Mouse (Mus musculus) fibroblast of lung, adult 2 months (primary cell): ENCODE results near the gene Taf1a.
"Not testable (repeated sequence)": the region's sequence is repeated elsewhere in the genome, so short reads cannot be mapped to it uniquely, and the experiment has no call there.

Source experiments
- DNase-seq: peaks from one replicate; pipeline ENCODE4 v3.0.0-alpha.2; 2011; ENCODE audit warnings: low read depth

Taf1a gene

GRCm38 (mm10) chr1:183388426-183389406 lies at the start of gene Taf1a:
TSS of gene Taf1a (plus strand) at chr1:183388981.
- DNase-seq = peak; percentile 88

DNA sequence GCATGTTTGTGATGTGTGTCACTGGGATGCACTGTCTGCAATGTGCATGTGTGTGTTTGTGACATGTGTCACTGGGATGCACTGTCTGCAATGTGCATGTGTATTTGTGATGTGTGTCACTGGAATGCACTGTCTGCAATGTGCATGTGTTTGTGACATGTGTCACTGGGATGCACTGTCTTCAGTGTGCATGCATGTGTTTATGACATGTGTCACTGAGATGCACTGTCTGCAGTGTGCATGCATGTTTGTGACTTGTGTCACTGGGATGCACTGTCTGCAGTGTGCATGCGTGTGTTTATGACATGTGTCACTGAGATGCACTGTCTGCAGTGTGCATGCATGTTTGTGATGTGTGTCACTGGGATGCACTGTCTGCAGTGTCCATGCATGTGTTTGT lies 45.9 kb upstream of the Taf1a start:
- not testable (repeated sequence) for DNase-seq

GRCm38 (mm10) chr1:183344886-183345816 lies 43.6 kb upstream of the Taf1a start:
- DNase-seq = no peak

GRCm38 (mm10) chr1:183345817-183346195 lies 43.0 kb upstream of the Taf1a start:
- DNase-seq = no peak

GRCm38 (mm10) chr1:183349840-183350239 lies 38.9 kb upstream of the Taf1a start:
- DNase-seq = peak; percentile 75

DNA sequence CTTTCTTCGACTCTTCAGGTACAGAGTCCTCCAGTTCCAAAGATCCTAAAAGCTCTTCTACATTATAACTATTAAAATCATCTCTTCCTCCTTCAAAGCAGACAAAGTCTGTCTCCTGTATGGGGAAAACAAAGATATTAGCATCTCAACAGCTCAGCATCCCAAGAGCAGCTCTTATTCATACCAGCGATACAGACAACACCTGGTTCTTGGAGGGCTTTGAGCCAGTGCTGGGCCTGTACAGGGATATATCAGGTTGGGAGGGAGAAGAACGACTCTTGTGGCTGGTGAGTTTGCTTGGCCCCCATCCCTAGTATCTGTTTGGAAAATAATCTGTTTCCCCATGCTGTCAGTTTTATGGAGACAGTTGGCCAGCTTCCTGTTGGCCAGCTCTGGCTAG lies 29.9 kb upstream of the Taf1a start:
- DNase-seq = no peak

DNA sequence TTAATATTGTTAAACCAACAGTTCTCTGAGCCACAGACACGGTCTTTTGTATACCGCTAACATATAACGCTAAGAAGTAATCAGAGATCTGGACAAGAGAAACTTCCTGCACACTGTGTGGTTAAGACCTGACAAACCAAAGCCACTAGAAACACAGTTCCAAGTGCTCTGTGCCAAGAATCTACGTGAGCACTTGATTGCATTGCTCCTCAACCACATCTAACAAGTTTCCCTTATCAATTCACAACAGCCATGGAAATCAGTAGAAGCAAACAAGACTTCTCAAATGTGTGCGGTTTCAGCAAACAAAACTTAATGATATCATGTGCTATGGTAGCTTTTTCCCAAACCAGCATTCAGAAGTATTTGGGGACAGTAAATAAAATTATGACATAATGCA lies 26.5 kb upstream of the Taf1a start:
- DNase-seq = no peak

DNA sequence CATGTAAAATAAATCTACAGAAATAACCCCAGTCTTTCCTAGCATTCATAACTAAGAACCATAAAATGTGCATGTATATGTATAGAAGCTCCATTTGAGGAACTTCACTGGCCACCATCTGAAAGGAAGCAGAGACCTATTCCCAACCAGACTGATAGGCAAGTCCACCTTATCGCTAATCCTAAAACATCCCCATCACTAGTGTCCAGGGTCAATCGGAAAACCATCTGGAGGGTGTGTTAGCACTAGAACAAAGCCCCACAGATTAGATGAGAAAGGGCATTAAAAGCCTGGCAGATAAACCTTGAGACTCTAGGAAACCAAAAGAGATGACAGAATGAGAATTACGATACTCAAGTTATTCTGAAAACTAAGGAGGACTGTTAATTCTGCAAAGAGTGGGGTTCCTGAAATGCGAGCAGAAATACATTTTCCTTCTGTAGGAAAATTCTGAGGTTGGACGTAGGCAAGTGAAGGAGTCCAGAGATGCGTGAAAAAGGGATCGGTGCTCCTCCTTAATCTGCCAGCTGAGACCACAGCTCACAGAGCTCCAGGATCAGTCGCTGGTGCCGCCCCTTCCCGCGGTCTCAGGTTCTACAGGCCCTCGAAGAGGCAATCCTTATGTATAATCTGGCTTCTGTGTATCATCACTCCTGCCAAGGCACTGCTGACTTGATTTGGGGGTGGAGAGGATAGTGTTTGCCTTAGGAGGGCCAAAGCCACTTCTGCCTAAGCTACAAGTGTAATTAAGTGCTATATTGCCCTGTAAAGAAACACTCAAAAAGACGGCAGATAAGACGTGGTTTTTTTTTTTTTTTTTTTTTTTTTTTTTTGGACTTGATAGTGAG lies 25.8 kb upstream of the Taf1a start:
- DNase-seq = no peak

DNA sequence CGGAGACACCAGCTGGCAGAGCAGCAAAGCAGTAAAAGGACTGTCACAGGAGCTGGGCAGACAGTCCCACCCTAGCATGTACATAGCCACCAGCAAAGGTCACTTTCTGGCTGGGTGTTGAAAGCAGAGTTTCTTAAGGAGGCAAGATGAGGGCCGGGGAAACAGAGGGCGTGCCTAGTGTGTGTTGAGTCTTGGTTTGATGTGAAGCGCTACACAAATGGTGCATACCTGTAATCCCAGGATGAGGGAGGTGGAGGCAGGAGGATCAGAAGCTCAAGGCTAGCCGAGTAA lies 25.3 kb upstream of the Taf1a start:
- no peak for DNase-seq

DNA sequence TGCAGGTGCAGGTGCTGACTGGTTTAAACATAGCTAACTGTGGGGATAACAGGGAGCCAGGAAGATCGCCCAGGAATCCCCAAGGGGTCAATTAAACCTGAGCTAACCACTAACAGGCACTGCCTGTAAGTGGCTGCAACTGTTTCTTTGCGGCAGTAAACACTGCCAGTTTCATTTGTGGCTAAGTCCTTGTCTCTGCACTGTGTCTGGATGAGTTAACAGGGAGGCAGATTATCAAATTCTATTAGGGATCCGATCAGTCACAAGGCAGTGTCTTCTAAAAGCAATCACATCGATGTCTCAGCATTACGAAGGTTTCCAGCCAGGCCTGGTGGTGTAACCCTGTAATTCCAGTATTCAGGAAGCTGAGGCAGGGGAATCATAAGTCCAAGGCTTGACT lies 22.4 kb upstream of the Taf1a start:
- DNase-seq = no peak

GRCm38 (mm10) chr1:183368601-183369400 lies 20.0 kb upstream of the Taf1a start:
- no peak for DNase-seq

DNA sequence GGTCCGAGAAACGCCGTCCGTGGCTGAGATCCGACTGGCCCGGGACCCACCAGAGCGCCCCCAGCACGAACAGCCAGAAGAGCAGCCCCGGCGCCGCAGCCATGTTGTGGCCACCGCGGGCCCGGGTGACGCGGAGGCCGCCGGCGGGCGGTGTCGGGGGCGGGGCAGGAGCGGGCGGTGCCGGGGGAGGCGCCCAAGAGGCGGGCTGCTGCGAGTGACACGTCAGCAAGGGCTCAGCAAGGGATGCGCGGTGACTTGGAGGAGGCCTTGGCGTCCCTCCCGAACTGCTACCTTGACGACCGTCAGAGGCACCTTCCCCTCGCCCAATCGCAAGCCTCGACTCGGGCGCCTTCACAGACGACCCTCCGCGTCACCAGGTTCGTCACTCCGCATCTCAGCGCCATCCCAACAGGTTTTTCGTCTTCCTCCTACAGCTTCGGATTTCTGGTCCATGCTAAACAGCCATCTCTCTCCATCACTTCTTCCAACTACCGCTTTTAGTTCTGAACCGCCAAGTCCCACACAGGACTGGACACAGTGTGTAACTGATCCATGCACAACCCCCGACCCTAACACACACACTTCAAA lies 19.3 kb upstream of the Taf1a start, which contains the start of gene Mia3:
Mia3 (minus strand) TSS at position 127 of the 588 bp plus-strand sequence.
- DNase-seq = peak; percentile 85

- no peak for DNase-seq
These were observed 14.1 kb upstream of the Taf1a start for GRCm38 (mm10) chr1:183374728-183375127.

DNA sequence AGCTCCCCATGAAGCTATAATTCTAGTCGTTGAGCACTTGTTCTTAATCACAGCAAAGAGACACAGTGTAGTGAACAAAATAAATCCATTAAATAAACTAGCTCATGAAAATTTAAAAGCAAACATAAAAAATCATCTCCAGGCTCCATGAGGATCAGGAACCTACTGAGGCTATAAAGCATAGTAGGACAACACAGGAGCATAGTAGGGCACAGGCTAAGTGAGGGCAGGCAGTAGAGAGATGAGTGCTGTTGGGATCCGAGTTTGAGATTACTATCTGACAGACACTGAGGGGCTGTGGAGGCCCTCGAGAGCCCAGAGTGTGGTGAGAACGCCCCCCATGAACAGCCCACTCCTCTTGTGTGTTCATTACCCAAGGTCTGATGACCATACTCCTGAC lies 11.7 kb upstream of the Taf1a start:
- DNase-seq = no peak

DNA sequence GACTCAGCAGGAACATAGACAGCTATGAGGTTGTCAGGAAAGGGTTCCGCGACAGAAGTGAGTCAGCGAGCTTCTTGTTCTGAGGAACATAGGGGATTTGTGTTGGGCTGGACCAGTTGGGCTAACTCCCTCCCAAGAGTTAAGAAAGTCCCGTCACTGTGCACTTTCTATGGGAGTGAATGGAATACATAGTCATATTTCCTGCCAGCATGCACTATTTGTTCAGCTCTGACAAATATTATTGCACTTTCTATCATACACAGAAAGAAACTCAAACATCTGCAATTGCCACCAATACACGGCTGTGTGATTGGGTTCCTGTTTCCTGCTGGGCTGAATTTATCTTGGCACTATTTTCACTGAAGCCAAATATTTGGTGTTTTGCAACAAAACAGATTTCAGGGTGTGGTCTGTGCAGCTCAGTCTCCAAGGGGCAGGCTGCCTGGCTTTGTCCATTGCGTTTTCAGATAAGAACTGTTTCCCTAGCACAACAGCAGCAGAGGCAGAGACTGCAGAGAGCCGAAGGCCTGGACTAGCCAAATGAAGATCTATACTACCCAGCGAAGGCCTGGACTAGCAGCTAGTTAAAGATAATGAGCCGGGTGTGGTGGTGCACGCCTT lies 10.3 kb upstream of the Taf1a start:
- peak; percentile 8 for DNase-seq

GRCm38 (mm10) chr1:183379376-183379775 lies 9.4 kb upstream of the Taf1a start:
- not testable (repeated sequence) for DNase-seq

DNA sequence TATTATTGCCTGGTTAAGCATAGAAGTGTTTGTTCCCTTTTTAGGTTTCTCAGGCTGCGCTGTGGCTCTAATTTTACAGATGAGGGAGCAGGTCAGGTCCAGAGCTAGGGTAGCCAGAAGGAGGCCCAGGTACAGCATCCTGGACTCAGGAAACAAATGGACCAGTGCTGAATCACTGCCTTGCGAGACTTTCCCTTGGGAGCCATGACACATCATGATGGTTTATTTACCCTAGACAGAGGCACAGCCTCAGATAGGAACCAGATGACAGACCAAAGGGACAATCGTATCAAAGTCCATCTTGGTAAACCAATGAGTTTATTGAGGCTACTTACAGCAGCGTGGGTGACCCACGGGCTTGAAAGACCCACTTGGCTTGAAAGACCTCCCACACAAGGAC lies 7.0 kb upstream of the Taf1a start:
- DNase-seq = no peak

- no peak for DNase-seq
These were observed 6.2 kb upstream of the Taf1a start for GRCm38 (mm10) chr1:183382621-183383020.

GRCm38 (mm10) chr1:183387421-183387820 lies 1.4 kb upstream of the Taf1a start:
- not testable (repeated sequence) for DNase-seq

DNA sequence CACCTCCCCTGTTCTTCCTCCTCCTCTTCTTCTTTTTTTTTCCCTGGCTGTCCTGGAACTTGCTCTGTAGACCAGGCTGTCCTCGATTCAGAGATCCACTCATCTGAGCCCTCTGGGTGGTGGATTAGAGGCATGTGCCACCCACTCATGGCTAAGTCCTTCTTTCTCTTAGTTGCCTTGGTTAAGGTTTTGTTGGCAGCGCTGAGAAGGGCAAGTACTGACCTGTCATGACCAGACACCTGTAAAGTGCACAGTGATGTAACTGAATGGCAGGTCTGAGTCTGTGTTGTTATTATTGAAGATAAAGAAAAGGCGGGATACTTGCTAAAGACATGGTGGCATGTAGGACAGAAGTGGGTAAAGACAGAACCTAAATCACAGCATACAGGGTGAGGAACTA lies 14.6 kb downstream of the Taf1a start:
- no peak for DNase-seq
